Mouse (Mus musculus) kidney, adult 10 weeks (tissue): ENCODE results near the gene Chm. TPM values are rescaled to one million over a fixed set of nuclear protein-coding genes. Genes with fewer than 3 reads are reported as not detected.

Experiments
- polyA plus RNA-seq: library from polyadenylated mRNA; stranded (reverse); fragments of 350-450 nt; fragmentation: Illumina TruSeq; extraction: RNeasy Lipid Tissue Mini Kit (QIAGEN cat#74804); gene quantifications from one replicate; pipeline ENCODE4 v1.2.3, GENCODE M21; 2014; ENCODE audit warnings: low read depth, low replicate concordance

Chm gene
- polyA plus RNA-seq: 70.6 TPM

GRCm38 (mm10) chrX:113185230-113185985 lies at the start of gene Chm:
Gene Chm (minus strand): TSS chrX:113185517.

Other genes with a start within 250 kb of the Chm start
- gene Dach2, start 112.0 kb upstream of the Chm start, polyA plus RNA-seq: not detected